Mouse (Mus musculus): Measurements from ENCODE around the gene Il16.

DNA sequence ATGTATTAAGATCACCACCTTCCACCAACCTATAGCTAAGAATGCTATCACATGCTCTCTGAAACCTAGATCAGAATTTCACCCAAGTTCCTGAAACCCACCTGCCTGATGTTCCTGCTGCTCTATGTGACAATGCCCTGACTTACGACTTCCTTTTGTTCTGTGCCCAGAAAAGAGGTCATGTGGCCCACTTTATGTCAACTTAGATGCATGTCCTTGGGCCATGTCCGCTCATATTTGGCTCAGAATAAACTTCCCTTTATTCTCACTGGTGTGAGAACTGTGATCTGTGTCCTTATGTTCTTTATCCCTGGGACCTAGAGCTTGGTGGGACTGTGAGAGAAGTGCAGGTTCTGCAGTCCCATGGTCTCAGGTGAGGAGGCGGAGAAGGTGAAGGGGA lies 68.2 kb downstream of the Il16 start:
- TF ChIP-seq POLR2A (IDR thresholded peaks at IDR 0.05; ENCODE audit: insufficient read depth, low read length) = no peak
- no peak for TF ChIP-seq EP300 (IDR thresholded peaks at IDR 0.05; ENCODE audit: insufficient read depth, low read depth, low read length)
